Mouse (Mus musculus) cortical plate, adult 2 months (tissue): ENCODE measurements around the gene a.

Source experiments
- CTCF ChIP-seq: fragments of 200-500 bp; IDR thresholded peaks from 2 replicates; pipeline ENCODE4 v1.5.1; 2011; ENCODE audit warnings: mild to moderate bottlenecking, control low read depth, low read length; ENCODE audit not compliant: insufficient read depth; ENCODE audit errors: extremely low read depth
- POLR2A ChIP-seq: fragments of 200-500 bp; IDR thresholded peaks from 2 replicates; pipeline ENCODE4 v1.6.1; 2011; ENCODE audit warnings: mild to moderate bottlenecking, low read length, control low read depth; ENCODE audit not compliant: insufficient read depth; ENCODE audit errors: extremely low read depth

DNA sequence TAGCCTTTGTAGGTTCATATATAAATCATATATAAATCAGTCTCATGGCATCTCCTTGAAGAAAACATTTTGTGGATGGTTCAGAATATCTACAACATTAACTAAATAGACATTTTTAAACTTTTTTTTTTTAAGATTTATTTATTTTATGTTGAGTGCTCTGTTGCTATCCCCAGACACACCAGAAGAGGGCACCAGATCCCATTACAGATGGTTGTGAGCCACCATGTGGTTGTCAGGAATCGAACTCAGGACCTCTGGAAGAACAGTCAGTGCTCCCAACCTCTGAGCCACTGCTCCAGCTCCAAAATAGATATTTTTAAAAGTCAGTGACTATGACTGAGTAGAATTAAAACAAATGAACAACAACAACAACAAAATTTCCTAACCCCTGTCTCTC, 195.4 kb downstream of the a start:
- TF ChIP-seq CTCF (no peak), POLR2A (no peak)
